Mouse (Mus musculus) adrenal gland, adult (tissue): ENCODE results near the gene 1700113H08Rik.

ENCODE experiments used
- DNase-seq, 2 experiments: peaks; one replicate each; pipeline ENCODE4 v3.0.0; 2022 to 2023; ENCODE audit warnings: low spot score in 1 of 2; ENCODE audit not compliant: inconsistent age in 2 of 2

Gene 1700113H08Rik

DNA sequence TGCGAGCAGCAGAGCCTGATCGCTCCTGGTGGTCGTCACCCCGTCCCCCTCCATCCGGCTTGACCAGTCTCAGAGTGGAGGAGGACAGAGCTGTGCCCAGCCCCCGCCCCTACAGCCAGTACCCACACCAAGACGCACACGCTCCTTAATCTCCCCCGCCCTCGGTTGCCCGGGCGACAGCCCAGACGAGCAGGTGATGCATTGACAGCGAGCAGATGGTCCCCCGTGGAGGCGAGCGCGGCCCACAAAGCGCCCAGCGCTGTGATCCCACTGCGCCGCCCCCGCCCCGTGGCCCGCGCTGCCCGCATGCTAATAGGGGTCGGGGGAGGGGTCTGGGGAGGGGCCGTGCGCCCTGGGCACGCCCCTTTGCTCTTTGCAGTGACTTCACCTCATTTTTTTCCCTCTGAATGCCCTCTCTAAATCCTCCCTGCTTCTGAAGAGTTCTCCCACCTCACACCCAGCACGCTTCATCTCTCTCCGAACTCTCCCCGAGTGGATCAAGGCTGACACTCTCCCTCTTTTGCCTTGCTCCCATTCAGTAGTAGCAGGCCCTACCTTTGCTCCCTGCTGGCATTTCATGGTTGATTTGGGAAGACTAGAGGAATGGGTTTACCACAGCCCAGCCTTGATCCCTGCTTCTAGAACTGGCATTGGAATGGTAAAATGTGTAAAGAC, 543 bp downstream of the 1700113H08Rik start:
- DNase-seq: peak; percentile 28 to 52

DNA sequence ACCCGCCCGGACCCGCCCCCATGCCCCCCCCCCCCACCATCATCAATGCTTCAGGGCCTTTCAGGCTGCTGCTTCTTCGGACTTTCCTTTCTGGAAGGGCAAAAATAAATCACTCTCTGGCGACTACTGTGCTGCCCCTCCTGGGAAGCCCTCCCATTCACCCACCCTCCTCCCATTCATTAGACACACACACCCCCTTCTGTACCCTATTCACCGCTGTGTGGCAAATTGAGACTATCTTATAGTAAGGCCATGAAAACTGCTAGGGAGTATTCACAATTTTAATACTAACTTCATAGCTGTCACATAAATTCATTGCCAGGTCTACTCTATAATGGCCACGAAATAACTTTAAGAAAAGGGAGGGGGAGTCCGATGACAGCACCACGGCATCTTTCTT, 1.1 kb downstream of the 1700113H08Rik start:
- DNase-seq: no peak

DNA sequence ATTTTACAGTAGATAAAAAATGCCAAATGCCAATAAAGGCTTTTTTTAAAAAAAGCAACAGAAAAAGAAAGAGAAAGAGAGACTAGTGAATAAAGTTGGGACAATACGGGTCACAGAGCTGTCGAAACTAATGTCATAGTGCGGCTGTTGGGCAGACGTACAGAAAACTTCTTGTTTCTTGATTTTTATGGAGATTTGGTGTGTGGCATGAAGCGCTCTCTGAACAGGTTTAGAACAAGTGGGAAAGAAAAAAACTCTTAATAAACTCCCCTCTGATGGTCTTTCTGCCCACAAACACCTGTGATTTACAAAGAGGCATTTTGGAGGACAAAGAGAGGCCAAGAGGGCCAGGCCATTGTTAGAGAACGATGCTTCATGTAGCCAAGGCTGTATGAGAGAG, 1.6 kb downstream of the 1700113H08Rik start:
- DNase-seq: no peak

DNA sequence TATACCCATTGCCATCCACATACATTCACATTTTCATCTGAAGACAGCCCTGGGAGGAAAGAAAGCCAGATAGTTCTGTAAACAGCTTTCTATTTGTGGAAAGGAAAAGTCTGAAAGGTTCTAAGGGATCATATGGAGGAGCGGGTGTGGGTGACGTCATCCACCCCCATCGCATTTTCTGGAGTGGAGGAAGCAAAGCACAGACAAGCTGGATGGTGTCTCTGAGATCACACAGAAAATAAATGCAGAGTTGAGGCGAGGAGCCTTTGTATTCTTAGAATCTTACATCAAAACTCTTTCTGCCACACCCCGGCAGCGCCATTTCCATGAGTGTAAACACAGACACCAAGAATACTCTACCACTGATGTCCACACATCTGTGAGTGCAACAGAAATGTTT, 26.4 kb downstream of the 1700113H08Rik start:
- DNase-seq: no peak

DNA sequence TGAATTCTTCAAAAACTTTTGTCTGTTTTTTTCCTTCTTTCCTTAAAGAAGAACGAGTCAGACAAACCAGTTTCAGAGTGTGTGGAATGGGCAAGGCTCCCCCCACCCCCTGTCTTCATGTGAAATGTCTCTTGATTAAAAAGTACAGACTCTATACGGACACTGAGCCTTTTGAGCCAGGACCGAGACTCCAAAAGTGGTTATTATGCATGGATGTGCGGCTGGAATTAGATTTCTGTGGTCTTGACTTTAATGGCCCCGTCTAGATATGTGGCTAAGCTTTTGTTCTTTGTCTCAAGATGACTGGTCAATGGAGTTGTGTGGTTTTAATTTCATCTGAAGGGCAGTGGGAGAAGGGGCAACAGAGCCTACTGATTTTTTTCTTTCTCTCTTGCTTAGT, 29.8 kb downstream of the 1700113H08Rik start:
- DNase-seq: no peak

DNA sequence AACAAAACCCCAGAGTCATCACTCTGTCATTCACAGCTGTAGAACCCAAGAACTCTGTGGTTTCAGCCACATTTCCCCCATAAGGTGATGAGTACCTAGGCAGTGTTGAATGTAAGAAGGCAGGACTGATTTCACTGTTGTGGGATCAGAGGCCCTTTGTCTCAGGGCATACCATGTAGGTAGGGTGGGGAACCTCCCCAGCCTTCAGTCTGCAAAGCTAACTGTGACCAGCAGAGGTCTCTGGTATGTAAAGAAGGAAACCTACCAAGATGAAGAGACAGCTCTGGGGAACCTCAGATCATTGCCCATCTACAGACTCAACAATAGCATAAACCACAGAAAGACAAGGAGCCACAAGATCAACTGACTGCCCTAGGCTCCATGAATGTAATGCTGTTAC, 36.4 kb downstream of the 1700113H08Rik start:
- DNase-seq: peak; percentile 34 to 77

DNA sequence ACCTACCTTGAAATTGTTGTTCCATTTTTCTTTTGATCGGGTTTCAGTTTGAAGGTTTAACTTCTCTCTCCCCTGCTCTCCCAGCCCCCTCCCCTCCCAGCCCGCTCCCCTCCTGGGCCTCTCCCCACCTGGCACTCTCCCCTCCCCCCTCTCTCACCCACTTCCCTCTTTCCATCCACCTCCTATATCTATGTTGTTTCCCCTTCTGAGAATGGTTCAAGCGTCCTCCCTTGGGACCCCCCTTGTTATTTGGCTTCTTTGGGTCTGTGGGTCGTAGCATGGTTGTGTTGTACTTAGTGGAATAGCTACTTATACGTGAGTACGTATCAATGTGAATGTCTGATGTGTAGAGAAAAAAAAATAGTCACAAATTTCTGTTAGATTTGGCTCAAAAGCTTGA, 40.9 kb downstream of the 1700113H08Rik start:
- no peak for DNase-seq

DNA sequence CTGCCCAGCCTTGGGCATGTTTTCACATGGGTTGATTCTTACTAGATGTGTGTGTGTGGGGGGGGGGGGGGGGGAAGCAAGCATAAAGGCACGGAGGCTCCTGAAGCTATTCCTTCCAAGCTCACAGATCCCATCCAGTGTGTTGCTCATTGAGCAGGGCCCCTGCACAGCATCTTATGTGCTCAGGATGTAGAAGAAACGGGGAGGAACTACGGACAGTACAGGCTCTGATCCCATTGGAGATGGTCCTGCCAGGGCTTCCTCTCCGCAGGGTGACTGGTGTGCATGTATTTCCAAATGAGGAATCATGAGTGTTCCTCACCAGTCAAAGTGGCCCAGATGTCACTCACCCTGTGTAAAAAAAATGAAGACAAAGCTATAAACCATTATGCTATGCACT, 42.8 kb downstream of the 1700113H08Rik start:
- DNase-seq: no peak

DNA sequence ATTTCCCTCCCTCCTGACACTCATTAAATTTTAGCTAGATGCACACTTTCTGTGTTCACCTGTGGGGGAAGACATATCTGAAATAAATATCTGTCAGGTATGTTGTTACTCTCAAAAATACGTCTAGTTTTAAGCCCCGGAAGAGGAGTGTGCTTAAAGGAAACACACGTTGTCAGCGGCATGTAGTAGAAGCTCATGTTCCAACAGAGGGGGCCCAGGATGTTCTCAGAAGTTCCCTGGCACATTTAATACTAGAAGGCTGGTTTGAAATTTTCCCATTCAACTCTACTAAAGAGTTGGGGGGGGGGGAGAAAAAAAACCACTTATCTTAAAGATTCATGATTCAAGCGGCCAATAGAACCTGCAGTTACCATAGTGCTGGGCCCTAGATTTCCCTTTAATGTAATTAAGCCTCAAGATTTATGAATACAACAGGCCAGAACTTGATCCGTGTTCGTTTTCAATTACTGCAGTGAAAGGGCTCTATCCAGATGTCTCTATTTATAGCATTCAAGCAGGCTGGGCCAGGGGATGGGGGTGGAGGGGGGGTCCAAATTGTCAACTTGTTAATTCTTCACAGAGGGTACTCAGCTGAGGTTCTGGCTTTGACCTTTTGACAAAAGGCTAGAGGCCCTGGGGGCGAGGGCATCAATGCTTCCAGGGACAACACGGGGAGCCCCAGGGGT, 43.6 kb downstream of the 1700113H08Rik start:
- no peak for DNase-seq

DNA sequence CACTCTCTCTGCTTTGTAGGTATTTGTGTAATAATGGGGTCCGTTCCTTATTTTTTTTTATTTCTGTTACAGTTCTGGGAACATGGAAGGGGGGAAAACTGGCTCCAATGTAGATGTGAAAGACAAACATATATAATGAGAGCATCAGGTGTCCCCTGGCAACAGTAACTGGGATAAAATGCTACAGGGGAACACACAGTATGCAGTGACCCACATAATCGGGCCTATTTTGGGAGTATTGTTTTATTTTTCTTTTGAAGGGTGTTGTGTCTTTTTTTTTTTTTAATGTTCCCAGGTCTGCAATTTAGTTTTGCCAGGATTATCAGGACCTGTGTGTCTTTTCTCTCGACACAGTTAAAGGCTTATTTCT, 44.1 kb downstream of the 1700113H08Rik start:
- no peak for DNase-seq

DNA sequence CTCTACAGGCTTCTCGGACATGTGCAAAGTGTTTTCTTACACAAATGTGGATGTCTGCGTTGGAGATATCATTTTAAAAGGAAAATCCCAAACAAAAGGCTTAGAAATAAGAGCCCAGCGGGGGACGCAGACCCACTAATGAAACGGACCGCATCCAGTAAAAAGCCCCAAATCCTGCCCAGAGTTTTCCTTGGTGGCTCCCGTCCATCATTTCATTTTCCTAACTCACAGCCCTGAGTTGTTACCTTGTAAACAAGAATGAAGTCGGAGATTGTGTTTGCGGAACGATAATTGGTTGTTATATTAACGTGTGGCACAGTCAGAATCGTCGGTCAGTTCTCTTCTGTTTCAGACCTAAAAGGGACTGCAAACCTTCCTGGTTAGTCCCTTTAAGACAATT, 44.6 kb downstream of the 1700113H08Rik start:
- DNase-seq: no peak

DNA sequence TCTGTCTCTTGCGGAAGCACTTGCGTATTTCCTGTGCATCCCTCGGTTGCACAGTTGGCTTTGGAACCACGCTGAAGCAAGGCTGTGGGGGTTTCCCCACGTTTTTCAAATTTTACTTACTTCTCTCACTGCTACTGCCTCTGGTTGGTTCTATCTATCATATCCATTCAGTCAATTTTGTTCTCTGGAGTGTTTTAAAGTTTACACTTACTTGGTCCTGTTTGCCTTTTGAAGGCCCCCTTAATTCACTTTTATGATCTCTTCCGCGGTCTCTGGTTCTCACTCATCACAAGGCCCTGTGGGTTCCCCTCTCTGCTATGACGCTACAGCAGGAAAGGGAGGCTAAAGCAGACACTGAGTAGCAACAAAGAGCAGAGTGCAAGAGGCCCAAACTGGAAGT, 45.4 kb downstream of the 1700113H08Rik start:
- DNase-seq: no peak

DNA sequence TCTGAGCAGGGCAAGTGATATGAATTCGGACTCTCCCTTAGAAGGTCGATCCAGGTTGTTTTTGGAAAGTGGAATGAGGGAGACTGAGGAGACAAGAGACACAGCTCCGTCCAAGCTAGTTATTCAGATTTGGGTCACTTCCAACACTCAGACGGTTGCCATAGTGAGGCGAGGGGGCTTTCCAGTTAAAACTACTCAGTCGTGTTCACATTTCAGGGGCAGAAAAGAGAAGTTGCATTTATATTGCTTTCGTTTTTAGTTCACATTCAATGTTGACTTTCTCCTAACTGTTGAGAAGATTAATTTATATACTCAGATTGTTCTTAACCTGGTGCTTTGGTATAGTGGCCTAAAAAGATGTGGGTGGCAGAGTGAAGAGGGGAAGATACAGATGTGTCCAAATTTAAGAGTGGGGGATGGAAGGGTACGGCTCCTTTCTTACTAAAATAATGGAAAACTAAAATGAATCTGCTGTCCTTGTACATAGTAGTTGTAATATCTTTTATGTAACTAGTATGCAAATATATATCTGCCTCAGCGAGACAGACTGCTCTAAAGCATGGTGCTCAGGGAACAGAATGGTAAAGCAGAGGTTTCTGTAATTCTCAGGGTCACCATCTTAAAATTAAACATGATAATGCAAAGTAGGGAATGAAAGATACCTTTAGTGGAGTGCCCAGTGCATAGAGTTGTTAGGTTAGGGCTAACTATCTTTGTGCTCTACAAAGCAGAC, 49.9 kb downstream of the 1700113H08Rik start:
- DNase-seq: no peak

DNA sequence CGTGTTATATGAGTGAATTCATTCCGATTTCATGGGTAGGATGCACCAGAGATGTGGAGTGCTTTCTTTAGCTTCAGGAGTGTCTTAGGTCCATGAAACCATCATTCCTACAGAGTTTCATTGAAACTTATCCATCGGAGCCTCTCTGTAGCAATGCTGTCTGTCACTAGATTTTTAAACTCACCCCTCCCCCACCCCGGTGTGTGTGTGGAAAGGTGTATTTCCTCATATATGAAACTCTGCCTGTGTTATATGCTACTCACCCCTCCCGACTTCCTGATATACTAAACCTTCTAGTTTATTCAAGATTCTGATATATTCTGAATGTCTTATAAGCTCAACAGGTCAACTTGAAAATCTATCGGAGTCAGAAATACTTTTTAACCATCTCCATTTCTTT, 50.5 kb downstream of the 1700113H08Rik start:
- no peak for DNase-seq

DNA sequence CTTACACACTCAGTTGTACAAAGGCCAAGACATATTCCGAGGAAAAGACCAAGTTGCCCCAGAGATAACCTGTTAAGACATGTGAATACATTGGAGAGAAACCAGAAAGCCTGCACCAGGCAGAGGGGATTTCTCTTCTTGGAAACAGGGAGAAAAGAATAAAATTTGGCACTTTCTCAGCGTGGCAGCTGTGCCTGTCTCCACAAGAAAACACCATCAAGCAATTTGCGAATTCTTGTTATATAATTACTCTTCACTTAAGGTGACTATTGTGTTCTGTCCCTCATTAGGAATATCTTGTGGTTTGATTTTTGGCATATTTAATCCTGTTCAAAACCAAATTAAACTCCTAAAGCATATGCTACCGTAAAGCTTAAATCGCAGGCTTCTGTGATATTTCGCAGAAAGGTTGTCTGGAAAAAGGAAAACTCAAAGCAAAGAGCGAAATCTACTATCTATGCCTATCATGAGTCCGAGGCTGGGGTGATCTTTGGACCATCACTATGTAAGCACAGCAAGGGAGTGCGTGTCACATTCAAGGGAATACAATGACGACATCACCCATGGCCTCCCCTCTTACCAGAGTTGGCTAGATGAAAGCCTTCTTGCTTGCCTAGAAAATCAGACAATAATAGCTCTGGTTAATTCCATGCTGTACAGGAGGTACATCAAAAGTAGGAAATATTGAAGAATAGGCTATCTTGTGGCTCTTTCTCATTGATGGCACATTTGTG, 51.4 kb downstream of the 1700113H08Rik start:
- DNase-seq: no peak

DNA sequence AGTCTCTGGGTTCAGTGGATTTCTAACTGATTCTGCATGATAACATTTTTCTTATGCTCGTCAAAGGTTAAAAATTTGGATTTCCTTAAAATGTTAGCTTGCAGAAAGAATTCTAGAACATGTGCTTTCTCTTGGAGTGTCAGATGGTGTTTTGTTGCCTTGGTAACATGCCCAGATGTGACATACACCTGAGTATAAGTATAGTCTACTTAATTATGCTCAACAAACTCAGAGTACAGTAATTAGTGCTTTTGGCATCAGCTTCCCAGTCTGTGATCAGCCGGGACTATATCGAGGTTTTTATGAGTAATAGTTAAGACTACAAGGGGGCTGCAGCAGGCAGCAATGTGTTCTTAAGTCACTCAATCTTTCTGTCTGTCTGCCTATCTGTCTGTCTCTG, 53.1 kb downstream of the 1700113H08Rik start:
- DNase-seq: no peak

DNA sequence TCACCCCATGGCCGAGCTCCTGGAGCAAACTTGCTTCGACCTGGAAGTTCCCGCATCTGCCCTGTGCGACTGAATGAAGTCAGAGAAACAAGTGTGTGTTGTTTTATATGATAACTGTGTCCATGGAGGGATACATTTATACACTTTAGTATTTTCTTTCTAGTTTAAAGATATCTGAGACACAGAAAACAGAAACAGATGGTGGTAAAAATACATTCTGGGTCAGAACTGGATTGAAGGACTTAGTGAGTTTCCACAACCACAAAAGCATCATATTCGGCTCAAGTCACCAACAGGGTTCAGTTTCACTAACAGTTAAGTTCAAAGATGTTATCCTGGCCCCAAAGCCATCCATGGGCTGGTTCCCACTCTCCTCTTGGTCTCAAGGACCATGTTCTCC, 67.2 kb downstream of the 1700113H08Rik start:
- no peak for DNase-seq

DNA sequence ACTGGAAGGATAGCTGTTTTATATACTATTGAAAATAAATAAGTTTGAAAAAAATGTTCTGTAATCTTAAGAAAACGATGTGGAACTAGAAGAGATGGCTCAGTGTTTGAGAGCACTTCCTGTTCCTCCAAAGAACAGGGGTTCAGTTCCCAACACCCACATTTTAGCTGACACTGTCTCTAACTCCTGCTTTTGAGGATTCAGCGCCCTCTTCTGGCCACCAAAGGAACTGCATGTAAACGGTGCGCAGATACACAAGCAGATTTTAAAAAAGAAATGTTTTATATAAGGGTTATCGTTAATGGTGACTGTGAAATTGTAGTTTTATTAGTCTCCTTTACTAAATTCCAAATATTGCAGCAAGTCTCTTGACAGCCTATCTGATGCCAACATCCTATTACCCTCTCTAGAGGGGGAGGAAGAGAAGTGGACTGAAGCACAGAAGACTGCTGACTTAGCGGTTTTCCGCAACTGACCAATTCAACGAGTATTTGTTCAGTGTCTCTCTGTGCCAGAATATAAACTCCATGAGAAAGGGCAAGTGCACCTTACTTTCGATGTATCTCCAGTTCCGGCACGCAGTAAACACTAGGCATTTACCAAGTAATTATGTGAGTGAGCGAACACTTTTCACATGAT, 68.5 kb downstream of the 1700113H08Rik start:
- no peak for DNase-seq

DNA sequence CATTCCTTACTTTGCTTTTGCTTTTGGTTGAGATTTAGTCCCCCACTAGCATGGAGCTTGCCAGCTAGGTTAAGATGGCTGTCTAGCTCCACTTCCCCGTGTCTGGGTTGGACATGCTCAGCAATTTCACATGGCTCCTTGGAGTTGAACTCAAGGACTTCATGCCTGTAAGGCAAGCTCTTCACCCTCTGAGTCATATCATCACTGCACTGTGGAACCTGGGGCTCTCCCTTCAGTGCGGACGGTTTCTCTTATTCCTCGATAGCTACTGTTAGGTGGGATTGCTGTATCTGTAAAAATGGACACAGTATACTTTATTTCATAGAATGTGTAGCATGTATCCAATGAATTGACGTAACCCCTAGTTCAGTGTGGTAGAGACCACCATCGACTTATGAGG, 93.2 kb downstream of the 1700113H08Rik start:
- no peak for DNase-seq

DNA sequence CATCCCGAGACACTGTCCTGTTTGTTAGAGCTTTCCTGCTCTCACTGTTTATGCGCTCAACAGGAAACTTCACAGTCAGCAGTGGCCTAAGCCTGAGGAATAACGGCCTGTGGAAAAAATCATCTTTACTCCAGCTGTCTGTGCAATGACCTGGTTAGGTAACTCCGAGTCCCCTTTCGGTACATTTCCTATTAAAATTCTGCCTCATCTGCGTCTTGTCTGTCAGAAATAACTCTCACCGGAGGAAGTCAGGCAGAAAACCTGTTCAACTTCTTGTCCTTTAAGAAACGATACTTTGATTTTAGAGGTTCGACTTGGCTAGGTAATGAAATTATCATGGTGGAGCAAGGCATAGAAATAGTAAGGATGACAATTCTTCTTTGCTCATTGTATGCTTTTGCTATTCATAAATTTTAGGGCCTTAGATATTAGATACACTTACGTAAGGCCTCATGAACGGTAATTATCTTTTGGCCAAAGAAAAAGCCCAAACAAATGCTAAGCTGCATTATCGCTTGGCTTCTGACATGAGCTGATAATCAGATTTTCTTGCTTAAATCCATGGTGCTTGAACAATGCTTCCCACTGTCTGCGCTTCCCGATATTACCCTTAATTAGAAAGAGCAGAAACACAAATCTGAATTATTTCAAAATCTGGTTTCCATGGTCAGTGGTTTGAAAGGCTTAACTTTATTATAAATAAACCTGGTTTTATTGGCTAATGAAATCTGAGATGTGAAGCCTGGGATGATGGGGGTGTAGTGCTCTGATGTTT, 96.1 kb downstream of the 1700113H08Rik start:
- no peak for DNase-seq
